Mouse (Mus musculus): ENCODE data around the gene Gm10188.

DNA sequence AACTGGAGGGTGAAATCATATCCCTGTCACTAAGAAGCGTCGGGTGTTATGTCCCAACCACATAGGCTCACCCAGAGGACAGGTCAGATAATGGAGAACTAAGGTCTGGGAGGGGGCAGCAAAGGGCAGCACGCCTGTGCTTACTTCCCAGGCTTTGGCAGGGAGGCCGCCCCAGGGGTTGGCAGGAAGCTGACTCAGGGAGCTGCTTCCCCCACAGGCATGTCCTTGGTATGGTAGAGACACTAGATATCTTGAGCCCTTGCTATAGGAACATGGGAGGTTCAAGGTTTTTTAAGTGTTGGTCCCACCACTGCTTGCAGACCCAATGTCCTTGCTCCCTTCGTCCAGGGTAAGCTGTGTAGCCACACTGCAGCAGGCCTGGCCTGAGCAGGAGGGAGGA lies 23.6 kb downstream of the Gm10188 start:
- TF ChIP-seq POLR2A (IDR thresholded peaks at IDR 0.05; ENCODE audit: insufficient read depth, low read depth, low read length) (no peak), CTCF (IDR thresholded peaks at IDR 0.05; ENCODE audit: insufficient read depth, low read depth, low read length) (no peak)

All from olfactory bulb, adult 2 months (tissue).